Mouse (Mus musculus) G1E (cell line): ENCODE measurements around the gene Intu.

Experiments used
- CTCF ChIP-seq: IDR thresholded peaks from 2 replicates; pipeline ENCODE4 v1.5.1; 2012; ENCODE audit warnings: low read depth, low read length, inconsistent platforms, mixed read lengths
- GATA1 ChIP-seq: IDR thresholded peaks from 2 replicates; pipeline ENCODE4 v1.6.1; 2012; ENCODE audit warnings: borderline replicate concordance, low read length, inconsistent platforms, mixed read lengths
- TAL1 ChIP-seq: conservative IDR thresholded peaks from 2 replicates; pipeline ENCODE4 v1.6.1; 2012; ENCODE audit warnings: low read depth, low read length, inconsistent platforms, mixed read lengths

DNA sequence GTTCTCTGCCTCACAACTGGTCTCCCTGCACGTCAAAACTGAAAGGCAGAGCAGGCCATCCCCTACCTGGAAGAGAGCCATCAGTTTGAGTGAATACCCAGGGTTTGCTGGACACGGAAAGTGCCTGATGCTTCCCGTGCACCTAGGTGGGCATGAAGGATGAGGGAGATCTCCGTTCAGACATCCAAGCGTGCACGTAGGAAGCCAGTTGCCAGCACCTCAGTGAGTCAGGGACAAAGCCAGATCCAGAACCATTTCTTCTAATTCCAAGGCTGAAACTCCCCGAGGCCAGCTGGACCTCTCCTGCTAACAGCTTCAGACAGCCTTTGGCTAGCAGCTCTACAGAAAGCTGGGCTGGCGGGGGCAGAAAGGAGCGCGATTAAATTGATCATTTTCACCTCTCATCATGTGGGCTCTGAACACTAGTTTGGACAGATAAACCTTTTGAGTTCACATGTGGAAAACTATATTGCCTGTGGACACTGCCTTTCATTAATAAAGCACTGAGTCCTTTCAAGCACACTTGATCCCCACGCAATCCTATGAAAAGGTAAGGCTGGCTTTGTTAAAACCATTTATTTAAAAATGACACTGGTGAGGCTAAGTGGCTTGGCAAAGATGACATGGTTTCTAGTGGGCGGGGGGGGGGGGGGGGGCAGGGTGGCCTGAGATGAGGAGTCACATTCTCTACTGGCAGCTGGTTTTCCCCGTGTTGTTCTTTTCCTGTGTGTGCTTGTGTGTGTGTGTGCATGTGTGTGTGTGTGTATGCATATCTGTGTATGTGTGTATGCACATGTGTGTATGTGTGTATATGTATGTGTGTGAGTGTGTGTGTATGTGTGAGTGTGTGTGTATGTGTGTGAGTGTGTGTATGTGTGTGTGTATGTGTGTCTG lies 17.9 kb upstream of the Intu start:
- TF ChIP-seq CTCF (no peak), GATA1 (no peak), TAL1 (no peak)
